Mouse (Mus musculus) skeletal muscle tissue, postnatal 0 days (tissue): Measurements from ENCODE around the gene Ints1. TPM values are rescaled to one million over a fixed set of nuclear protein-coding genes. Genes with fewer than 3 reads are reported as not detected.

Experiments
- microRNA-seq, 2 experiments: library from miRNA; unstranded; fragments of <30 nt; microRNA quantifications; one replicate each; pipeline ENCODE4; 2016
- polyA plus RNA-seq: library from polyadenylated mRNA; unstranded; fragments of >200 nt; fragmentation: Nextera tagmentation; extraction: Ambion mirVana; gene quantifications from 2 replicates; pipeline ENCODE4 v1.2.1, GENCODE M21; 2015

Gene Ints1
- 8.6 and 9.9 TPM in 2 replicates for polyA plus RNA-seq

DNA sequence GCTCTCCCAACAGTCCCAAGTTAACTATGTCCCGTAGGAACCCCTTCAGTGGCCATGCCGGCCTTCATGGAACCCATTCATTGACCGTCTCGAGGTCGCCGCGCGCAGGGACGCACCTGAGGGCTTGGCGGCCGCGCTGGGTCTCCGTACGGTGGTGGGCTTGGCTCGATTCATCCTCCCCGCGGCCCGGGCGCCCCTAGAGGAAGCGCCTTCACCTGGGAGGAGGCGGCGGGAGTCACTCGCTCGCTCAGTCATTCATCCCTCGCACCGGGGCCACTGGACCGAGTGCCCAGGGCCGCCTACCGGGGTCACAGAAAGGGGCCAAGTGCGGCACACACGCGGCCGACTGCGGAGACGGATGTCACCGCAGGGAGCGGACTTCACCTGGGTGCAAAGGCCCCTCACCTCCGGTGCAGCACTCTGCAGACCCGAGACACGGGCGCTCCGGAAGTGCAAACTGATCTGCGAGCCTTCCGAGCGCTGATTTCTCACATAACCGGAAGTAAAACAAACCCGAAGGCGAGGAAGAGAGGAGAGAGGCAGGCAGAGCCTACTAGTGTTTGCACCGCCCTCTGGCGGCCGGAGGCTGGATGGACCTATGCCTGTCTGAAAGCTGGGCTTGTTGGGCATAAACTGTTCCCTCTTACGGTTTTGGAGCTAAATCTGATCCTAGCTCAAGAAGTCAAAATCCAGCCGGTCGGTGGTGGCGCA lies at the start of gene Ints1:
Gene Ints1, minus strand, starts transcription at position 459 of the 711 bp plus-strand sequence.

GRCm38 (mm10) chr5:139819538-139820181 lies 44.2 kb upstream of the Ints1 start, which contains the start of gene Tmem184a:
Tmem184a (minus strand) TSS chr5:139819917.

GRCm38 (mm10) chr5:139791227-139792158 lies 16.0 kb upstream of the Ints1 start, which contains the start of gene Mafk:
Mafk (plus strand) TSS chr5:139791513.

DNA sequence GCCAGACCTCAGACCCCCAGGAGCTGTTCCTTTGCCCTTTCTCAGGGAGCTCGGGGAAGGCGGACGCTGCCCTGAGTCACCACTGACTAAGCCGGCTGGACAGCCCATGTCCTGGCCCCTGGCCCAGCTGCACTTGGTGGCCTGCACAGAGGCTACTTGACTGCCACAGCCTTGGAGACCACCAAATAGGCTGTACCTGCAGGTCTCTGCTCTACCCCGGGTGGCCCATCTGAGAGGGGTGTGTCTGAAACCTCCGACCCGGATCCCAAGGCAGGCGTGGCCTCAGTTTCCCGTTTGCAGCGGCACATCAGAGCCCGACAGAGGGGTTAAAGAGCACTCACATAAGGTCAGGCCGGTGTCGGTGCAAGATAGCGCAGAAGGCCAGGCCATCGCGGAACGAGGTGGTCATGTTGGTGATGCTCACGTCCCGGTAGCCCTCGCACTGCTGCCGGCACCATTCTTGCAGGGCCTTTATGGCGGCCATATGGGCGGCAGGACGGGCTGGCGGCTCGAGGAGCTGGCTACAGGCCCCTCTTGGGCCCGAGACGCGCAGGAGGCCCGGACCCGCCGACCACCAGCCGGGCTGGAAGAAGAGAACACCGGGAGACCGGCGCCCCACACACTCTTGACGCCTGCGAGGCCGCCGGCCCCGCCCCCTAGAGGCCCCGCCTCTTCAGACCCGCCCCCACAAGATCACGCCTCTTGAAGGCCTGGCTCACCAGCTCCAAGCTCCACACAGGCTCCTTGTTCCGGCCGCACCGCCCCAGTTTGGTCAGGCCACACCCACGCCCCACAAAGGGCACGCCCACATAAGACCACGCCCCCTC lies 39.6 kb downstream of the Ints1 start, which contains the start of gene Micall2:
Gene Micall2, minus strand, starts transcription at position 660 of the 827 bp plus-strand sequence.

Small RNA genes within 50 kb of the gene (microRNA-seq; reads per million reads assigned to microRNA genes)
- gene Mir7037 = 0 reads per million in 2 experiments

Other genes with a start within 250 kb of the Ints1 start
- not detected in 2 replicates for gene Uncx, start 232.2 kb downstream of the Ints1 start, polyA plus RNA-seq
- gene Micall2, start 39.3 kb downstream of the Ints1 start, polyA plus RNA-seq = 1.3 and 1.5 TPM in 2 replicates
- 10.3 and 10.4 TPM in 2 replicates for gene Mafk, start 15.8 kb upstream of the Ints1 start, polyA plus RNA-seq
- gene Tmem184a, start 44.2 kb upstream of the Ints1 start, polyA plus RNA-seq = 0.36 and 0.39 TPM in 2 replicates
- not detected in 2 replicates for gene Gm26938, start 50.7 kb upstream of the Ints1 start, polyA plus RNA-seq
- 32.1 and 34.8 TPM in 2 replicates for gene Psmg3, start 51.2 kb upstream of the Ints1 start, polyA plus RNA-seq
- gene Elfn1, start 132.3 kb upstream of the Ints1 start, polyA plus RNA-seq = 0.06 and 0.15 TPM in 2 replicates